Mouse (Mus musculus): ENCODE results near the gene Stab2.

Stab2 gene

GRCm38 (mm10) chr10:86889440-86889839 lies 118.4 kb downstream of the Stab2 start:
- DNase-seq, result no peak

- no peak for DNase-seq
These were observed 121.4 kb downstream of the Stab2 start for GRCm38 (mm10) chr10:86886434-86886833.

- DNase-seq, result no peak
These were observed 126.4 kb downstream of the Stab2 start for GRCm38 (mm10) chr10:86881448-86881847.

- DNase-seq, result peak; percentile 26
These were observed 127.6 kb downstream of the Stab2 start for GRCm38 (mm10) chr10:86880071-86880806.

- no peak for DNase-seq
These were observed 129.1 kb downstream of the Stab2 start for GRCm38 (mm10) chr10:86878721-86879120.

- no peak for DNase-seq
These were observed 135.2 kb downstream of the Stab2 start for GRCm38 (mm10) chr10:86872591-86872990.

- no peak for DNase-seq
These were observed 135.7 kb downstream of the Stab2 start for GRCm38 (mm10) chr10:86872121-86872520.

GRCm38 (mm10) chr10:86863429-86863828 lies 144.4 kb downstream of the Stab2 start:
- DNase-seq, result no peak

GRCm38 (mm10) chr10:86862496-86862895 lies 145.3 kb downstream of the Stab2 start:
- no peak for DNase-seq

GRCm38 (mm10) chr10:86860396-86860795 lies 147.4 kb downstream of the Stab2 start:
- no peak for DNase-seq

GRCm38 (mm10) chr10:86853433-86853832 lies 154.4 kb downstream of the Stab2 start:
- no peak for DNase-seq

GRCm38 (mm10) chr10:86852160-86852559 lies 155.7 kb downstream of the Stab2 start:
- DNase-seq, result no peak

- DNase-seq, result no peak
These were observed 158.3 kb downstream of the Stab2 start for GRCm38 (mm10) chr10:86849508-86849907.

GRCm38 (mm10) chr10:86849087-86849486 lies 158.7 kb downstream of the Stab2 start:
- DNase-seq, result no peak

GRCm38 (mm10) chr10:86846926-86847467 lies 160.8 kb downstream of the Stab2 start:
- no peak for DNase-seq

GRCm38 (mm10) chr10:86842659-86843058 lies 165.2 kb downstream of the Stab2 start:
- DNase-seq, result no peak

GRCm38 (mm10) chr10:86838827-86839226 lies 169.0 kb downstream of the Stab2 start:
- DNase-seq, result no peak

- no peak for DNase-seq
These were observed 171.0 kb downstream of the Stab2 start for GRCm38 (mm10) chr10:86836784-86837183.

GRCm38 (mm10) chr10:86829515-86829914 lies 178.3 kb downstream of the Stab2 start:
- DNase-seq, result no peak

- no peak for DNase-seq
These were observed 179.3 kb downstream of the Stab2 start for GRCm38 (mm10) chr10:86828221-86829135.

GRCm38 (mm10) chr10:86826929-86827328 lies 180.9 kb downstream of the Stab2 start:
- DNase-seq, result no peak

GRCm38 (mm10) chr10:86825871-86826522 lies 181.8 kb downstream of the Stab2 start:
- DNase-seq, result peak; percentile 68

- no peak for DNase-seq
These were observed 183.0 kb downstream of the Stab2 start for GRCm38 (mm10) chr10:86824871-86825270.

Data from cerebellum, adult 11 months (tissue).